8 mouse cellular contexts compared by ENCODE assay signal in genomic region chr2:32776192-32776591, GRCm38 (mm10). TPM values are rescaled to one million over a fixed set of nuclear protein-coding genes. Genes with fewer than 3 reads are reported as not detected.
DNase-seq lines count a peak whose midpoint lies in the region; ATAC-seq and TF ChIP-seq lines count a peak whose summit lies in the region.

No protein-coding gene starts in this region.

- no peak for ATAC-seq in lung, embryonic 16.5 days (ENCODE audit: low read depth)
- no peak for ATAC-seq in hindbrain, postnatal 0 days
- no peak for ATAC-seq in neural tube, embryonic 14.5 days (ENCODE audit: low read depth)

- H3K4me1 ChIP-seq in lung, embryonic 16.5 days (replicated peaks; ENCODE audit: control insufficient read depth, insufficient read depth, low read length) = peaks cover 16% of the 10 kb centered on the region
- H3K4me1 ChIP-seq in embryonic facial prominence, embryonic 10.5 days = peaks cover 53% of the 10 kb centered on the region
- H3K4me1 ChIP-seq in hindbrain, postnatal 0 days (ENCODE audit: insufficient read depth, low read length) = peaks cover 11% of the 10 kb centered on the region; the same call in 1 of the 2 replicates
- peaks cover 12% of the 10 kb centered on the region for H3K4me1 ChIP-seq in neural tube, embryonic 14.5 days (ENCODE audit: control insufficient read depth, insufficient read depth, low read length)

- peak overlapping the region; percentile 70 for H3K4me3 ChIP-seq in lung, embryonic 16.5 days (ENCODE audit: low read length)
- H3K4me3 ChIP-seq in embryonic facial prominence, embryonic 10.5 days = peak overlapping the region; percentile 77
- peak overlapping the region; percentile 48 for H3K4me3 ChIP-seq in hindbrain, postnatal 0 days (ENCODE audit: low read length)
- peak overlapping the region; percentile 57 for H3K4me3 ChIP-seq in neural tube, embryonic 14.5 days (ENCODE audit: low read depth, low read length)

- H3K27ac ChIP-seq in lung, embryonic 16.5 days (ENCODE audit: low read length) = no peak overlapping the region
- H3K27ac ChIP-seq in embryonic facial prominence, embryonic 10.5 days (replicated peaks) = no peak overlapping the region
- no peak overlapping the region for H3K27ac ChIP-seq in hindbrain, postnatal 0 days
- no peak overlapping the region for H3K27ac ChIP-seq in neural tube, embryonic 14.5 days (ENCODE audit: low read depth, low read length)

- H3K9ac ChIP-seq in lung, embryonic 16.5 days (ENCODE audit: low read length) = peak overlapping the region; percentile 72
- H3K9ac ChIP-seq in hindbrain, postnatal 0 days (replicated peaks; ENCODE audit: low read length) = peak overlapping the region; percentile 18; the same call in 1 of the 2 replicates
- H3K9ac ChIP-seq in neural tube, embryonic 14.5 days (replicated peaks; ENCODE audit: low read depth, low read length) = peak overlapping the region; percentile 51

- peak overlapping the region; percentile 95 for H3K4me2 ChIP-seq in lung, embryonic 16.5 days (ENCODE audit: low read depth, low read length)
- peak overlapping the region; percentile 77 for H3K4me2 ChIP-seq in hindbrain, postnatal 0 days (ENCODE audit: low read depth, low read length)
- H3K4me2 ChIP-seq in neural tube, embryonic 14.5 days (ENCODE audit: low read depth, low read length) = peak overlapping the region; percentile 83

- H3K36me3 ChIP-seq in lung, embryonic 16.5 days (ENCODE audit: control insufficient read depth, insufficient read depth, low read length) = no peaks in the 10 kb centered on the region
- no peaks in the 10 kb centered on the region for H3K36me3 ChIP-seq in embryonic facial prominence, embryonic 10.5 days (replicated peaks)
- no peaks in the 10 kb centered on the region for H3K36me3 ChIP-seq in hindbrain, postnatal 0 days (ENCODE audit: insufficient read depth, low read length)
- H3K36me3 ChIP-seq in neural tube, embryonic 14.5 days (ENCODE audit: control insufficient read depth, insufficient read depth, low read length) = no peaks in the 10 kb centered on the region

- no peaks in the 10 kb centered on the region for H3K9me3 ChIP-seq in lung, embryonic 16.5 days (ENCODE audit: control insufficient read depth, low read length)
- no peaks in the 10 kb centered on the region for H3K9me3 ChIP-seq in embryonic facial prominence, embryonic 10.5 days
- no peaks in the 10 kb centered on the region for H3K9me3 ChIP-seq in hindbrain, postnatal 0 days (ENCODE audit: low read length)
- H3K9me3 ChIP-seq in neural tube, embryonic 14.5 days (ENCODE audit: control insufficient read depth, low read length) = no peaks in the 10 kb centered on the region

- no peak for TF ChIP-seq CTCF in hindbrain, postnatal 0 days (IDR thresholded peaks at IDR 0.05; ENCODE audit: low read depth)

- H3K27me3 ChIP-seq in lung, embryonic 16.5 days (ENCODE audit: control insufficient read depth, insufficient read depth, low read depth, low read length) = no peaks in the 10 kb centered on the region
- peaks cover 26% of the 10 kb centered on the region for H3K27me3 ChIP-seq in embryonic facial prominence, embryonic 10.5 days (replicated peaks; ENCODE audit: low read depth, poor library complexity, severe bottlenecking)
- H3K27me3 ChIP-seq in hindbrain, postnatal 0 days (ENCODE audit: insufficient read depth, low read length) = no peaks in the 10 kb centered on the region
- H3K27me3 ChIP-seq in neural tube, embryonic 14.5 days (ENCODE audit: control insufficient read depth, insufficient read depth, low read length) = no peaks in the 10 kb centered on the region

- no peak for DNase-seq in lung, postnatal 4 days
- DNase-seq in embryonic facial prominence, embryonic 10.5 days (ENCODE audit: low spot score) = no peak
- DNase-seq in hindbrain, postnatal 0 days (ENCODE audit: low spot score) = no peak
- no peak for DNase-seq in adrenal gland, postnatal 14 days
- no peak for DNase-seq in cerebellum, adult 8-10 months
- DNase-seq in embryo, embryonic 10.5 days (ENCODE audit: low spot score) = no peak

- WGBS in lung, embryonic 16.5 days = 17% methylated on average over 22 of the region's 22 CpGs
- 19% methylated on average over 22 of the region's 22 CpGs for WGBS in embryonic facial prominence, embryonic 10.5 days
- 22% methylated on average over 22 of the region's 22 CpGs for WGBS in hindbrain, postnatal 0 days
- WGBS in neural tube, embryonic 14.5 days = 27% methylated on average over 22 of the region's 22 CpGs

RNA-seq across cellular contexts. Expression of gene Ptrh1, which starts 0.6 kb away (rescaled TPM):
- polyA plus RNA-seq in lung, embryonic 16.5 days (2015; fragmentation: Nextera tagmentation; extraction: Ambion mirVana) = 4.1 and 4.5 TPM in 2 replicates
- 5.3 and 6.4 TPM in 2 replicates for polyA plus RNA-seq in embryonic facial prominence, embryonic 10.5 days (2016; fragmentation: Nextera tagmentation; extraction: Ambion mirVana)
- 0.75 and 2.9 TPM in 2 replicates for total RNA-seq in hindbrain, postnatal 0 days (2014; rRNA removed)
- polyA plus RNA-seq in hindbrain, postnatal 0 days (2015; fragmentation: Nextera tagmentation; extraction: Ambion mirVana) = 4.0 and 4.4 TPM in 2 replicates
- 3.7 and 4.8 TPM in 2 replicates for polyA plus RNA-seq in neural tube, embryonic 14.5 days (2014; fragmentation: Nextera tagmentation; extraction: Ambion mirVana)
- 5.1 and 5.9 TPM in 2 replicates for total RNA-seq in adrenal gland, postnatal 14 days (2021)

RNA-seq across cellular contexts. Expression of gene Ttc16, which starts 0.8 kb away (rescaled TPM):
- polyA plus RNA-seq in lung, embryonic 16.5 days (2015; fragmentation: Nextera tagmentation; extraction: Ambion mirVana) = 1.2 and 2.1 TPM in 2 replicates
- 0.31 and 0.34 TPM in 2 replicates for polyA plus RNA-seq in embryonic facial prominence, embryonic 10.5 days (2016; fragmentation: Nextera tagmentation; extraction: Ambion mirVana)
- 0.78 and 1.6 TPM in 2 replicates for total RNA-seq in hindbrain, postnatal 0 days (2014; rRNA removed)
- 0.58 and 0.76 TPM in 2 replicates for polyA plus RNA-seq in hindbrain, postnatal 0 days (2015; fragmentation: Nextera tagmentation; extraction: Ambion mirVana)
- polyA plus RNA-seq in neural tube, embryonic 14.5 days (2014; fragmentation: Nextera tagmentation; extraction: Ambion mirVana) = 0.36 and 0.82 TPM in 2 replicates
- 0.26 TPM in 1 of 2 replicates, not detected in the other for total RNA-seq in adrenal gland, postnatal 14 days (2021)

RNA-seq across cellular contexts. Expression of gene Cfap157, which starts 8.0 kb away (rescaled TPM):
- 2.1 and 2.4 TPM in 2 replicates for polyA plus RNA-seq in lung, embryonic 16.5 days (2015; fragmentation: Nextera tagmentation; extraction: Ambion mirVana)
- 0.54 and 0.60 TPM in 2 replicates for polyA plus RNA-seq in embryonic facial prominence, embryonic 10.5 days (2016; fragmentation: Nextera tagmentation; extraction: Ambion mirVana)
- total RNA-seq in hindbrain, postnatal 0 days (2014; rRNA removed) = 0.16 and 0.40 TPM in 2 replicates
- 0.64 and 1.1 TPM in 2 replicates for polyA plus RNA-seq in hindbrain, postnatal 0 days (2015; fragmentation: Nextera tagmentation; extraction: Ambion mirVana)
- 0.48 TPM in 2 replicates for polyA plus RNA-seq in neural tube, embryonic 14.5 days (2014; fragmentation: Nextera tagmentation; extraction: Ambion mirVana)
- not detected in 2 replicates for total RNA-seq in adrenal gland, postnatal 14 days (2021)

RNA-seq across cellular contexts. Expression of gene Tor2a, which starts 19.2 kb away (rescaled TPM):
- polyA plus RNA-seq in lung, embryonic 16.5 days (2015; fragmentation: Nextera tagmentation; extraction: Ambion mirVana) = 61.7 and 63.5 TPM in 2 replicates
- 48.9 and 53.5 TPM in 2 replicates for polyA plus RNA-seq in embryonic facial prominence, embryonic 10.5 days (2016; fragmentation: Nextera tagmentation; extraction: Ambion mirVana)
- total RNA-seq in hindbrain, postnatal 0 days (2014; rRNA removed) = 75.1 and 81.1 TPM in 2 replicates
- 48.2 and 49.1 TPM in 2 replicates for polyA plus RNA-seq in hindbrain, postnatal 0 days (2015; fragmentation: Nextera tagmentation; extraction: Ambion mirVana)
- 56.0 and 57.6 TPM in 2 replicates for polyA plus RNA-seq in neural tube, embryonic 14.5 days (2014; fragmentation: Nextera tagmentation; extraction: Ambion mirVana)
- total RNA-seq in adrenal gland, postnatal 14 days (2021) = 25.3 and 26.8 TPM in 2 replicates

RNA-seq across cellular contexts. Expression of gene 6330409D20Rik, which starts 35.4 kb away (rescaled TPM):
- 0.34 and 0.43 TPM in 2 replicates for polyA plus RNA-seq in lung, embryonic 16.5 days (2015; fragmentation: Nextera tagmentation; extraction: Ambion mirVana)
- 0.52 and 0.57 TPM in 2 replicates for polyA plus RNA-seq in embryonic facial prominence, embryonic 10.5 days (2016; fragmentation: Nextera tagmentation; extraction: Ambion mirVana)
- total RNA-seq in hindbrain, postnatal 0 days (2014; rRNA removed) = 1.7 and 3.2 TPM in 2 replicates
- polyA plus RNA-seq in hindbrain, postnatal 0 days (2015; fragmentation: Nextera tagmentation; extraction: Ambion mirVana) = 3.6 and 5.1 TPM in 2 replicates
- polyA plus RNA-seq in neural tube, embryonic 14.5 days (2014; fragmentation: Nextera tagmentation; extraction: Ambion mirVana) = 3.9 TPM in 2 replicates
- not detected in 2 replicates for total RNA-seq in adrenal gland, postnatal 14 days (2021)

Comparison
In these comparisons a context has a peak if more than half of its experiments do, and no peak if none do; other contexts are left out.
1. H3K9ac ChIP-seq: peak in every context shown above with its lines; median percentile 72 in lung, embryonic 16.5 days; 51 in neural tube, embryonic 14.5 days; 18 in hindbrain, postnatal 0 days.